Comparison of ENCODE assay signal across 30 mouse cellular contexts in genomic region chr17:83810285-83810684, GRCm38 (mm10). TPM values are rescaled to one million over a fixed set of nuclear protein-coding genes. Genes with fewer than 3 reads are reported as not detected.
DNase-seq lines count a peak whose midpoint lies in the region; ATAC-seq lines count a peak whose summit lies in the region.
"Had no signal": no experiment of that assay in that cellular context is flagged by ENCODE, and none has a peak within 500 bp of the region (broad histone marks: within the 10 kb centered on the region; RNA-seq: fewer than 3 reads in every experiment).

No protein-coding gene starts in this region.

- peak; percentile 12; the same call in 1 of the 2 replicates for ATAC-seq in heart, embryonic 12.5 days (ENCODE audit: insufficient number of reproducible peaks, low FRiP score)
- ATAC-seq in liver, embryonic 12.5 days = peak; percentile 66
- ATAC-seq in inflammation-experienced regulatory T-cells, adult 6 months = no peak
- ATAC-seq: activated CD4-positive, CD25-positive, alpha-beta regulatory T cell, adult 4 months; hindbrain, embryonic 16.5 days; intestine, postnatal 0 days; midbrain, embryonic 16.5 days; Patski had no signal

- WGBS in heart, embryonic 12.5 days = 82% methylated on average over 5 of the region's 5 CpGs
- 45% methylated on average over 5 of the region's 5 CpGs for WGBS in liver, embryonic 12.5 days (ENCODE audit: insufficient replicate concordance)

- no peak overlapping the region for H3K27ac ChIP-seq in heart, embryonic 12.5 days (ENCODE audit: poor library complexity, severe bottlenecking)
- peak overlapping the region; percentile 86 for H3K27ac ChIP-seq in liver, embryonic 12.5 days
- H3K27ac ChIP-seq: forebrain, embryonic 12.5 days; gastrocnemius, adult 2 months; heart, embryonic 15.5 days; kidney, embryonic 15.5 days; limb, embryonic 15.5 days; midbrain, embryonic 10.5 days; neural tube, embryonic 13.5 days had no signal

- 0 out of 2 replicates have a peak, but pooled peaks cover 3% of the 10 kb centered on the region for H3K4me1 ChIP-seq in heart, embryonic 12.5 days (replicated peaks)
- H3K4me1 ChIP-seq in liver, embryonic 12.5 days = peaks cover 61% of the 10 kb centered on the region
- H3K4me1 ChIP-seq: forebrain, embryonic 12.5 days; heart, embryonic 15.5 days; kidney, embryonic 15.5 days; limb, embryonic 15.5 days; midbrain, embryonic 10.5 days had no signal

- no peaks in the 10 kb centered on the region for H3K27me3 ChIP-seq in heart, embryonic 12.5 days (replicated peaks)
- no peaks in the 10 kb centered on the region for H3K27me3 ChIP-seq in liver, embryonic 12.5 days (replicated peaks)
- H3K27me3 ChIP-seq: forebrain, embryonic 12.5 days; heart, embryonic 15.5 days; kidney, embryonic 15.5 days; limb, embryonic 15.5 days; neural tube, embryonic 13.5 days; Patski had no signal

- intact Hi-C loops in heart, postnatal 14 days (cut with DNase I) = no loop called here

- DNase-seq in heart, postnatal 14 days = no peak
- DNase-seq in c-Kit-positive CD71-positive TER-119-positive erythroid progenitor cells, embryonic 14.5 days (ENCODE audit: low spot score) = peak; percentile 71
- no peak for DNase-seq in left cerebral cortex, adult 8-10 months (ENCODE audit: low spot score in 2 of 2)
- DNase-seq in T-cell, adult 2 months (ENCODE audit: low spot score) = no peak
- DNase-seq: adrenal gland, adult 8-10 months; cerebellum, adult 8-10 months; cerebellum, postnatal 36 days; embryo, embryonic 11 days; gastrocnemius, adult 2 months; heart, postnatal 4 days; kidney, postnatal 4 days; retina, postnatal 1 day; right cerebral cortex, postnatal 25 days; thymus, postnatal 25 days had no signal

- no peak overlapping the region for H3K9ac ChIP-seq in heart, embryonic 12.5 days
- H3K9ac ChIP-seq in liver, embryonic 12.5 days = no peak overlapping the region
- H3K9ac ChIP-seq: forebrain, embryonic 12.5 days; heart, embryonic 15.5 days; kidney, embryonic 15.5 days; limb, embryonic 15.5 days; neural tube, embryonic 13.5 days had no signal

- no peak overlapping the region for H3K4me3 ChIP-seq in heart, embryonic 12.5 days
- H3K4me3 ChIP-seq in liver, embryonic 12.5 days = no peak overlapping the region
- H3K4me3 ChIP-seq: forebrain, embryonic 12.5 days; gastrocnemius, adult 2 months; heart, embryonic 15.5 days; kidney, embryonic 15.5 days; limb, embryonic 15.5 days; midbrain, embryonic 10.5 days; myocyte; neural tube, embryonic 13.5 days had no signal

- no peak overlapping the region for H3K4me2 ChIP-seq in heart, embryonic 12.5 days
- peak overlapping the region; percentile 61 for H3K4me2 ChIP-seq in liver, embryonic 12.5 days
- H3K4me2 ChIP-seq: forebrain, embryonic 12.5 days; heart, embryonic 15.5 days; kidney, embryonic 15.5 days; limb, embryonic 15.5 days; neural tube, embryonic 13.5 days had no signal

- no peaks in the 10 kb centered on the region for H3K9me3 ChIP-seq in heart, embryonic 12.5 days (replicated peaks)
- no peaks in the 10 kb centered on the region for H3K9me3 ChIP-seq in liver, embryonic 12.5 days (replicated peaks)
- H3K9me3 ChIP-seq: forebrain, embryonic 12.5 days; heart, embryonic 15.5 days; kidney, embryonic 15.5 days; limb, embryonic 15.5 days; midbrain, embryonic 10.5 days; neural tube, embryonic 13.5 days had no signal

- peaks cover 38% of the 10 kb centered on the region for H3K36me3 ChIP-seq in heart, embryonic 12.5 days
- peaks cover 60% of the 10 kb centered on the region for H3K36me3 ChIP-seq in liver, embryonic 12.5 days
- H3K36me3 ChIP-seq: forebrain, embryonic 12.5 days; midbrain, embryonic 10.5 days had no signal

RNA-seq across cellular contexts. Expression of gene Haao, which starts 37.5 kb away (rescaled TPM):
- 0.23 TPM in 1 of 2 replicates, not detected in the other for polyA plus RNA-seq in heart, embryonic 12.5 days (2016; fragmentation: Nextera tagmentation; extraction: Ambion mirVana)
- total RNA-seq in heart, postnatal 14 days (2021) = not detected
- polyA plus RNA-seq in liver, embryonic 12.5 days (2016; fragmentation: Nextera tagmentation; extraction: Ambion mirVana) = 7.1 and 7.7 TPM in 2 replicates
- total RNA-seq in left cerebral cortex, adult 8-10 months (2022) = under 1 TPM in 3 of 4 experiments, not detected in 1; 0.72 to 0.84 (median 0.78) TPM
- polyA plus RNA-seq in inflammation-experienced regulatory T-cells, adult 6 months (2017; shearing (Covaris generic)) = 1 to 10 TPM in 2 of 3 experiments, under 1 TPM in 1; 0.89 to 4.4 (median 1.1) TPM
- total RNA-seq: gastrocnemius, adult 2 months; left cerebral cortex, postnatal 25 days had no signal
- polyA plus RNA-seq: forebrain, embryonic 12.5 days; myocyte; neural tube, embryonic 13.5 days; Patski had no signal
